Mouse (Mus musculus) hindbrain, postnatal 0 days (tissue): ENCODE measurements at regions not wholly inside any gene's neighbourhood (a gene's known extent, or its start where the extent isn't known, plus 50 kb on each side); places are given as distances from the start of the nearest gene placed in this dataset.

Source experiments
- ATAC-seq: fragments of 200-750 bp; cut with Nextera tagmentation; 2 replicates; pipeline ENCODE4 v1.8.0; 2017; ENCODE audit warnings: mild to moderate bottlenecking, moderate TSS enrichment, moderate library complexity
- DNase-seq: peaks from one replicate; pipeline ENCODE4 v3.0.0-alpha.2; 2015; ENCODE audit warnings: low spot score
- H3K27ac ChIP-seq: fragments of 300-500 bp; sonication (generic); 2 replicates; pipeline ENCODE4 v1.5.1; 2014; ENCODE audit warnings: mild to moderate bottlenecking
- H3K27me3 ChIP-seq: fragments of 300-500 bp; sonication (generic); 2 replicates; pipeline ENCODE4 v1.6.1; 2014; ENCODE audit warnings: low read length, mixed read lengths; ENCODE audit not compliant: insufficient read depth
- H3K36me3 ChIP-seq: fragments of 300-500 bp; sonication (generic); 2 replicates; pipeline ENCODE4 v1.6.1; 2014; ENCODE audit warnings: low read length, mixed read lengths; ENCODE audit not compliant: insufficient read depth
- H3K4me1 ChIP-seq: fragments of 300-500 bp; sonication (generic); 2 replicates; pipeline ENCODE4 v1.6.1; 2014; ENCODE audit warnings: antibody characterized with exemption, low read length, mixed read lengths; ENCODE audit not compliant: insufficient read depth
- H3K4me2 ChIP-seq: fragments of 300-500 bp; sonication (generic); 2 replicates; pipeline ENCODE4 v1.6.1; 2014; ENCODE audit warnings: low read depth, mild to moderate bottlenecking, low read length, moderate library complexity, mixed read lengths
- H3K4me3 ChIP-seq: fragments of 300-500 bp; sonication (generic); 2 replicates; pipeline ENCODE4 v1.5.1; 2014; ENCODE audit warnings: low read length
- H3K9ac ChIP-seq: fragments of 300-500 bp; sonication (generic); replicated peaks from 2 replicates; pipeline ENCODE4 v1.6.1; 2014; ENCODE audit warnings: mild to moderate bottlenecking, low read length, moderate library complexity, mixed read lengths
- H3K9me3 ChIP-seq: fragments of 300-500 bp; sonication (generic); 2 replicates; pipeline ENCODE4 v1.6.1; 2016; ENCODE audit warnings: low read length, mixed read lengths
- CTCF ChIP-seq: IDR thresholded peaks from 2 replicates; pipeline ENCODE4 v1.5.1; 2016; ENCODE audit warnings: antibody characterized with exemption, control low read depth, low read depth
- WGBS: fragments of 180-500 bp; shearing (Covaris S2); extraction: QIAGEN DNeasy Blood & Tissue Kit; methylation state at CpG from one replicate; pipeline ENCODE4 v1.1.7; 2014; 5-methylcytosine and 5-hydroxymethylcytosine counted together

- WGBS: 72% methylated on average over 8 of the region's 8 CpGs
- H3K4me2 ChIP-seq: no peak overlapping the region
- H3K27me3 ChIP-seq: no peaks in the 10 kb centered on the region
- ATAC-seq (no peak), DNase-seq (no peak)
- H3K4me3 ChIP-seq: no peak overlapping the region
- H3K9ac ChIP-seq: no peak overlapping the region
- H3K27ac ChIP-seq: no peak overlapping the region
- H3K4me1 ChIP-seq: peaks cover 8% of the 10 kb centered on the region; the same call in 1 of the 2 replicates
- H3K36me3 ChIP-seq: no peaks in the 10 kb centered on the region
- no peaks in the 10 kb centered on the region for H3K9me3 ChIP-seq
- TF ChIP-seq CTCF: no peak
These were observed 162.7 kb upstream of the Irf2bp2 start for GRCm38 (mm10) chr8:126756300-126757097.

- H3K9ac ChIP-seq: no peak overlapping the region
- no peak overlapping the region for H3K4me2 ChIP-seq
- peaks cover 8% of the 10 kb centered on the region; the same call in 1 of the 2 replicates for H3K4me1 ChIP-seq
- H3K9me3 ChIP-seq: no peaks in the 10 kb centered on the region
- DNase-seq (no peak), ATAC-seq (no peak)
- H3K27me3 ChIP-seq: no peaks in the 10 kb centered on the region
- H3K36me3 ChIP-seq: no peaks in the 10 kb centered on the region
- TF ChIP-seq CTCF: no peak
- H3K27ac ChIP-seq: 0 out of 2 replicates have a peak overlapping the region, but pooled peaks have one; percentile 26
- H3K4me3 ChIP-seq: no peak overlapping the region
- 89% methylated on average over 5 of the region's 5 CpGs for WGBS
These were observed 161.9 kb upstream of the Irf2bp2 start for GRCm38 (mm10) chr8:126755669-126756068.

- H3K36me3 ChIP-seq: no peaks in the 10 kb centered on the region
- DNase-seq (peak; percentile 55), ATAC-seq (peak; percentile 47; the same call in 1 of the 2 replicates)
- 65% methylated on average over 8 of the region's 8 CpGs for WGBS
- H3K4me2 ChIP-seq: no peak overlapping the region
- no peak overlapping the region for H3K4me3 ChIP-seq
- no peak overlapping the region for H3K9ac ChIP-seq
- TF ChIP-seq CTCF: no peak
- no peaks in the 10 kb centered on the region for H3K9me3 ChIP-seq
- H3K27me3 ChIP-seq: no peaks in the 10 kb centered on the region
- H3K27ac ChIP-seq: peak overlapping the region; percentile 48; the same call in 1 of the 2 replicates
- H3K4me1 ChIP-seq: peaks cover 8% of the 10 kb centered on the region; the same call in 1 of the 2 replicates
These were observed 160.6 kb upstream of the Irf2bp2 start for GRCm38 (mm10) chr8:126754361-126754809.

GRCm38 (mm10) chr8:126753059-126753855 lies 159.5 kb upstream of the Irf2bp2 start:
- peak overlapping the region; percentile 46; the same call in 1 of the 2 replicates for H3K27ac ChIP-seq
- H3K4me1 ChIP-seq: peaks cover 8% of the 10 kb centered on the region; the same call in 1 of the 2 replicates
- no peak overlapping the region for H3K9ac ChIP-seq
- H3K9me3 ChIP-seq: no peaks in the 10 kb centered on the region
- ATAC-seq (peak; percentile 27; the same call in 1 of the 2 replicates), DNase-seq (peak; percentile 20)
- H3K4me3 ChIP-seq: no peak overlapping the region
- TF ChIP-seq CTCF: no peak
- WGBS: 43% methylated on average over 4 of the region's 4 CpGs
- H3K4me2 ChIP-seq: no peak overlapping the region
- no peaks in the 10 kb centered on the region for H3K27me3 ChIP-seq
- H3K36me3 ChIP-seq: no peaks in the 10 kb centered on the region

GRCm38 (mm10) chr8:126751416-126752140 lies 157.8 kb upstream of the Irf2bp2 start:
- DNase-seq (no peak), ATAC-seq (no peak)
- H3K27me3 ChIP-seq: no peaks in the 10 kb centered on the region
- WGBS: 70% methylated on average over 6 of the region's 6 CpGs
- no peaks in the 10 kb centered on the region for H3K36me3 ChIP-seq
- no peaks in the 10 kb centered on the region for H3K9me3 ChIP-seq
- H3K4me2 ChIP-seq: no peak overlapping the region
- peaks cover 8% of the 10 kb centered on the region; the same call in 1 of the 2 replicates for H3K4me1 ChIP-seq
- H3K9ac ChIP-seq: no peak overlapping the region
- peak overlapping the region; percentile 34 for H3K27ac ChIP-seq
- H3K4me3 ChIP-seq: no peak overlapping the region
- TF ChIP-seq CTCF: no peak

- TF ChIP-seq CTCF: no peak
- WGBS: 79% methylated on average over 18 of the region's 18 CpGs
These were observed 152.4 kb upstream of the Irf2bp2 start for GRCm38 (mm10) chr8:126745992-126746775.

More at GRCm38 (mm10) chr8:126745992-126746775, 152.4 kb upstream of the Irf2bp2 start:
- Histone ChIP-seq H3K36me3 (no peaks in the 10 kb centered on the region), H3K4me3 (no peak overlapping the region), H3K9ac (no peak overlapping the region), H3K27me3 (no peaks in the 10 kb centered on the region), H3K4me1 (no peaks in the 10 kb centered on the region), H3K4me2 (no peak overlapping the region), H3K9me3 (no peaks in the 10 kb centered on the region), H3K27ac (no peak overlapping the region)
- ATAC-seq (no peak), DNase-seq (no peak)
